Mouse (Mus musculus) cerebellum, adult 18-20 months (tissue): ENCODE measurements around the gene Pde1a.
"Not testable (repeated sequence)": the region's sequence is repeated elsewhere in the genome, so short reads cannot be mapped to it uniquely, and the experiment has no call there.

Source experiments
- DNase-seq, 2 experiments: peaks; one replicate each; pipeline ENCODE4 v3.0.0; 2021

Pde1a gene

GRCm38 (mm10) chr2:79945898-79946675, 183.2 kb downstream of the Pde1a start:
- no peak for DNase-seq

GRCm38 (mm10) chr2:79934660-79935059, 194.6 kb downstream of the Pde1a start:
- DNase-seq = no peak

GRCm38 (mm10) chr2:79922356-79922755, 206.9 kb downstream of the Pde1a start:
- DNase-seq = no peak

GRCm38 (mm10) chr2:79921375-79921774, 207.9 kb downstream of the Pde1a start:
- no peak for DNase-seq

DNA sequence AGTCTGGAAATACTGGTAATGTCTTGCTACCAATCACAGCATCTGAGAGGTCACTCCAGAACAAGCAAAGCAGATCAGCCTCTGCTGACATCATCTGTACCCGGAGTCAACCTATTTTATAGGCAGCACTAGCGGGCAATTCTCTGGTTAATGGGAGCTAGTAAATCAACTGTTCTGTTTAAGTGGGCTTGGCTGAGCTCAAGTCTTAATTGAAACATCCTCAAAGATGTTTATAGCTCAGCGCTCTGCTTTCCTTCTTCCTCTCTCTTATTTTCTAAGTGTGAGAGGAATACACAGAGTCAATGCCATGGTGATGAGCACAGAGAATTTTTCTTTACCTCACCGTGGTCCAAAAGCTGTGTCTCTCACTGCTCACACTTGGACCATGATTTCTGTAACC, 208.8 kb downstream of the Pde1a start:
- DNase-seq = no peak

DNA sequence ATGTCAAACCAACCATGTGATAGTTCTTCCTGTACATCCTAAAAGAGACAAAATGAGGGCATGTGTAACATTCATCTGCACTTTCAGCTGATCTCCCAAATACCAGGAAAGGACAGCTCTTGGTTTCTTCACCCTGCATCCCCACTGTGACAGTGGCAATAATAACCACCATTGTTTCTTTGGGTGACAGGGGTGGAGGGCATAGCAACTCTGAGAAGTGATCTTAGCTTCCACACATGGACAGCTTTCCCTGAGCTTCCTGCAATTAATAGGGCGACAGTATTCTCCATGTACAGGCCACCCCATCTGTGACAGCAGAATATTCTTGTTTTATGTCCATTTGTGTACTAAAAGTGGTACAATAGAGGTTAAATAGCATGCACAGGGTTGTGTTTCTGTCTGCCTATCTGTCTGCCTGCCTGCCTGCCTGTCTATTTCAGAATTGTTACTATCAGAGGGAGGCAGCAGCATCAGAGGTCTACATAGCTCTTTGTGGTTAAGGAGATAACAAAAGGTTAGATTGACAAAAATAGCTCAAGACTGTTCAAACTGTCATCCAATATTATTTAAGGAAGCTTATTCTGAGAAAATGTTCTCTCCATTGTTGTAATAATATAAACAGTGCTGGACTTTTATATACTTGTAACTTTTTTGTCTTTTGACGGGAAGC, 227.3 kb downstream of the Pde1a start:
- DNase-seq = no peak

GRCm38 (mm10) chr2:79898522-79898921, 230.7 kb downstream of the Pde1a start:
- no peak for DNase-seq

DNA sequence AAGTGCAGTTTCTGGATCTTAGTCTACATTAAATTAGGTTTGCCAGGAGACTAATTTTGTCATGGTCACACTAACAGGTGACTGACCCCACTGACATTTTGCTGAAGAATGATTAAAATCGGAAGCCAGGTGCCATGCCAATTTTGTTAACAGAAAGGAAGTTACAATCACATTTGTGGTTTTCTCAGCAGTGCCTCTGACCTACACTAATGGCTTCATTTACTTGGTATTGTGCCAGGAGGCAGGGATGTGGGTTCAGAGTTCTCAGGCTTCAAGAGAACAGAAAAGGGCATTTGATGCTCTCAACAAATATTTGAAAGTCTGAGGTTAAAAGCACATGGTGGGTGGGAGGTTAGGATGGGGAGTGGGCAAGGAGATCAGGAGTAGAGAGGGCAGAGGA, 236.4 kb downstream of the Pde1a start:
- DNase-seq = no peak

DNA sequence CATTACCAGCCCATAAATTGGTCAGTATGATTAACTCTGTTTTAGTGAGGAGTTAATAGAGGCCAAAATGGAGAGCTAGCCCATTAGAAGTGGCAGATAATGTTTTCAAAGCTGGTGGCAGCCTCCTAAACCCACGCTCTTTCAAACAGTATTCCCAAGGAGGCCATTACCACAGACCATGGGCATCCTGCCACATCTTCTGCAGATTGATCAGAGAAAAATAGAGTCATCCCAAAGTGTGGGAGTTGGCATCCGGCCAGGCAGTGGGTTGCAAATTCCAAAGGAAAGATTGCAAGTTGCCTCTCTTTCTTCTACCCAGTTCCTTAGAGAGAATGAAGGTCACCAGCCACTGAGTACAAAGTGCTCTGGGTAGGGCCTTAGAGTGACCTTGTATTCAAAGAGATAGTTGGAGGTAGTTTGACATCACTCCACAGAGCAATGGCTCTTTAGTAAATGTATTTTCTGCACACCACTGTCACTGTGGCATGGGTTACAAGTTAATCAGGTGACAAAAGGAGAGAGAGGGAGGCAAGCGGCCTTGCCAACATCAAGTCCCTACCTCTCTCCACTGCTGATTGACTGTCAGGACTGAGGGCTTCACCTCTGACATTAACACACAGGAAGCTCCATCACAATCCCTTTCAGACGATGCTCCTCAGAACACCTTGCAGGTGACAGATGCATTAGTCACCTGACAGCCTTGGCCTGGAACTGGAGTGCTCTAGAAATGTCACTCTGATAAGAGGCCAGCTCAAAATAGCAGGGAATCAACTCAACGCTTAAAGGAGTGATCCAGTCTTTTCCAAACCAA, 237.3 kb downstream of the Pde1a start:
- peak in 1 of 2 experiments; percentile 3 for DNase-seq

- DNase-seq = no peak
Observed at GRCm38 (mm10) chr2:79890726-79891125, 238.5 kb downstream of the Pde1a start.

GRCm38 (mm10) chr2:79883631-79884350, 245.5 kb downstream of the Pde1a start:
- DNase-seq = no peak

- no peak for DNase-seq
Observed at GRCm38 (mm10) chr2:79883210-79883609, 246.0 kb downstream of the Pde1a start.

GRCm38 (mm10) chr2:79865275-79865999, 263.8 kb downstream of the Pde1a start:
- DNase-seq = peak; percentile 3 to 17

DNA sequence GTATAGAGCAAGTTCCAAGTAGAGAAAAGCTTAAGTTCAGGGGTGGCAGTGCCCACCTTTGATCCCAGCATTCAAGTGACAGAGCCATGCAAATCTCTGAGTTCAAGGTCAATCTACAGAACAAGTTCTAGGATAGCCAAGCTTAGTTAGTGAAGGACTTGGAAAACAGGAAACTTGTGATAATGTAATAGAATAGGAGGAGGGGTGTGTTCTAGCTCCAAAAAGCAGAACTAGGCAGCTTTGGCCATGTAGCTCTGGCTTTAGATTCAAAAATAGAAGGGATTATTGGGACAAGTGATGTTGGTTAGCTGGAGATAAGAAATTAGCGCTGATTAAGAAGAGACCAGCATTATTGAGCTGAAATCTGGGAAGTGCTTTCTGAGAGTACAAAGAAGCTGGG, 272.4 kb downstream of the Pde1a start:
- DNase-seq = no peak

- DNase-seq = not testable (repeated sequence)
Observed at GRCm38 (mm10) chr2:79847396-79847795, 281.9 kb downstream of the Pde1a start.

DNA sequence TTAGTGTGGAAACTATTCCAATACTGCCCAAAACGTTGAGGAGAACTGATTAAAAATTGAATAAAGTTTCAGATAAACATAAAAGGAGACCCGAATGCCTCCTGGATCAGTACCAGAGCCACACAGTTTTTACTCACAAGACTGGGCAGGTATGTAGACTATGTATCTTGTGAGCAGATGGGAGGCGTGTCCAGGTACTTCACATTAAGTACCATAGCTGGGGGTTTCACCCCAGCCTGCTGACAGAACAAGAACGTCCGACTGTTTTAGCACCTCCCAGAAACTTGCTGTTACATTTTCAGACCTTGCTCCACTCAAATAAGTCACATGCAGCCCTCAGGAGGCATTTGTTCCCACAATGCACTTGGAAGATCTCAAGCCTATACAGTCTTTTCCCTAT, 289.7 kb downstream of the Pde1a start:
- DNase-seq = no peak

DNA sequence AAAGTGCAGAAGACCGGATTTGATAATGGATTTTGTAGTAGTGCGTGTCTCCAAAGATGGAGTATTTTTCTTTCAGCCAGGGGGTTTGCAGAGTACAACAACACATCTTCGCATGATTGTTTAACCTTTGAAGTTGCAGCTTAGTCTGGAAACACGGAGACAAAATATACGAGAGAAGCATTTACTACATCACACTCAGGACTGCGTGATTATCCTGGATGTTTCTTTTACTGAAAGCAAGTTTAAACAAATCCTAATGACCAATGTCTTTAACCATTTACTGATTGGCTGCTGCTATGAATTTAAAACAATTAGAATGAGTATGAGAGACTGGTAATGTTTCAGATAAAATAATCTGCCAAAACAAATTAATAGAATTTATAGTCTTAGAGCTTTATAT, 290.2 kb downstream of the Pde1a start:
- DNase-seq = no peak

GRCm38 (mm10) chr2:79825853-79826252, 303.4 kb downstream of the Pde1a start:
- DNase-seq = no peak

- DNase-seq = no peak
Observed at GRCm38 (mm10) chr2:79819543-79819942, 309.7 kb downstream of the Pde1a start.

GRCm38 (mm10) chr2:79815708-79816484, 313.4 kb downstream of the Pde1a start:
- DNase-seq = no peak

DNA sequence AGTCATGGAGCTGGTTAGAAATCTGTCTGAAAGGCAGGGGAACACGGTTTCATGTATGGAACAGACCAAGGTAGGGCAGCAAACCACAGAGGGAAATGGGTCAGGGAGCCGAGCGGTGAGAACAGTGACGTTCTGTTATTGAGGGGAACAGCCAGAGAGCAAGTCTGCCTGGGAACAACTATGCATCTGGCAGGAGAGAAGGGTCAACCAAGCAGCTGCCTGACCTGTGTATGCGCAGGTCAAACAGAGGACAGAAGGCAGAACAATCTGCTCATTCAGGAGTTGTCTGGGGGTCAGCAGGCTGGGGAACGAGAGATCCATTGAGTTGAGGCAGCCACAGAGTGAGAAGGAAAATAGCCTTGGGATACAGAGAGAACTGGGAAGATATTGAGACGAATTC, 330.6 kb downstream of the Pde1a start:
- DNase-seq = no peak
